Mouse (Mus musculus) MEL (cell line): ENCODE measurements around the gene Cald1. TPM values are rescaled to one million over a fixed set of nuclear protein-coding genes. Genes with fewer than 3 reads are reported as not detected.

ENCODE experiments used
- DNase-seq: peaks from one replicate; pipeline ENCODE4 v3.0.0; 2011; ENCODE audit warnings: low read depth, low spot score
- H3K27ac ChIP-seq: 2 replicates; pipeline ENCODE4 v1.5.1; 2012; ENCODE audit warnings: low read depth, mild to moderate bottlenecking, control low read depth, low read length, moderate library complexity; ENCODE audit not compliant: control insufficient read depth
- H3K27me3 ChIP-seq, 2 experiments: fragments of 150-350 bp in 1 of 2; sonication (generic) in 1 of 2; 2 replicates each; pipeline ENCODE4 v1.6.1; 2012; ENCODE audit warnings: low read length in 2 of 2, mild to moderate bottlenecking in 2 of 2, improper control_type of control experiment in 1 of 2, moderate library complexity in 1 of 2; ENCODE audit not compliant: insufficient read depth in 2 of 2, control insufficient read depth in 1 of 2
- H3K36me3 ChIP-seq, 2 experiments: 2 replicates each; pipeline ENCODE4 v1.6.1; 2012 to 2014; ENCODE audit warnings: low read length in 2 of 2, improper control_type of control experiment in 1 of 2, inconsistent platforms in 1 of 2, mild to moderate bottlenecking in 1 of 2; ENCODE audit not compliant: insufficient read depth in 2 of 2, control insufficient read depth in 1 of 2
- H3K4me1 ChIP-seq, 2 experiments: fragments of 150-350 bp in 1 of 2; sonication (generic) in 1 of 2; 2 replicates each; pipeline ENCODE4 v1.6.1; 2012; ENCODE audit warnings: low read length in 2 of 2, improper control_type of control experiment in 1 of 2, mild to moderate bottlenecking in 1 of 2; ENCODE audit not compliant: insufficient read depth in 2 of 2, control insufficient read depth in 1 of 2
- H3K4me3 ChIP-seq, 2 experiments: fragments of 150-350 bp in 1 of 2; sonication (generic) in 1 of 2; 2 replicates each; pipeline ENCODE4 v1.5.1; 2012; ENCODE audit warnings: low read depth in 2 of 2, low read length in 2 of 2, mild to moderate bottlenecking in 2 of 2, moderate library complexity in 2 of 2, control low read depth in 1 of 2, improper control_type of control experiment in 1 of 2; ENCODE audit not compliant: control insufficient read depth in 1 of 2, insufficient read depth in 1 of 2
- H3K79me2 ChIP-seq: 2 replicates; pipeline ENCODE4 v1.6.1; 2012; ENCODE audit warnings: mild to moderate bottlenecking, low read length, moderate library complexity; ENCODE audit not compliant: control insufficient read depth, poor library complexity, insufficient read depth
- H3K9ac ChIP-seq: 2 replicates; pipeline ENCODE4 v1.6.1; 2012; ENCODE audit warnings: low read depth, mild to moderate bottlenecking, control low read depth, low read length, moderate library complexity; ENCODE audit not compliant: control insufficient read depth, poor library complexity, severe bottlenecking
- H3K9me3 ChIP-seq: fragments of 150-350 bp; sonication (generic); replicated peaks from 2 replicates; pipeline ENCODE4 v1.6.1; 2012; ENCODE audit warnings: mild to moderate bottlenecking, low read length, improper control_type of control experiment, moderate library complexity; ENCODE audit not compliant: insufficient read depth
- CHD2 ChIP-seq: IDR thresholded peaks from 2 replicates; pipeline ENCODE4 v1.6.1; 2011; ENCODE audit warnings: low read length, improper control_type of control experiment
- CTCF ChIP-seq, 3 experiments: IDR thresholded peaks in 2 of 3; conservative IDR thresholded peaks in 1 of 3; 2 replicates each; pipeline ENCODE4 v1.5.1; 2011 to 2012; ENCODE audit warnings: low read length in 3 of 3, low read depth in 2 of 3, mild to moderate bottlenecking in 2 of 3, improper control_type of control experiment in 1 of 3, inconsistent platforms in 1 of 3, mixed read lengths in 1 of 3, moderate library complexity in 1 of 3; ENCODE audit not compliant: control insufficient read depth in 1 of 3, insufficient read depth in 1 of 3, poor library complexity in 1 of 3, severe bottlenecking in 1 of 3
- EP300 ChIP-seq, 2 experiments: IDR thresholded peaks; 2 replicates each; pipeline ENCODE4 v1.6.1; 2011; ENCODE audit warnings: improper control_type of control experiment in 2 of 2, low read length in 2 of 2, low read depth in 1 of 2, mild to moderate bottlenecking in 1 of 2
- GATA1 ChIP-seq: IDR thresholded peaks from 2 replicates; pipeline ENCODE4 v1.6.1; 2011; ENCODE audit warnings: low read depth, low read length, improper control_type of control experiment
- HCFC1 ChIP-seq: IDR thresholded peaks from 2 replicates; pipeline ENCODE4 v1.6.1; 2012; ENCODE audit warnings: low read depth, mild to moderate bottlenecking, inconsistent platforms, low read length, improper control_type of control experiment, moderate library complexity
- MAX ChIP-seq: IDR thresholded peaks from 2 replicates; pipeline ENCODE4 v1.6.1; 2011; ENCODE audit warnings: low read length, improper control_type of control experiment
- MEF2A ChIP-seq: IDR thresholded peaks from 2 replicates; pipeline ENCODE4 v1.6.1; 2014; ENCODE audit warnings: low read depth, mild to moderate bottlenecking, inconsistent platforms, low read length, improper control_type of control experiment; ENCODE audit not compliant: poor library complexity, insufficient replicate concordance, severe bottlenecking; ENCODE audit errors: extremely low read depth
- MXI1 ChIP-seq: IDR thresholded peaks from 2 replicates; pipeline ENCODE4 v1.6.1; 2011; ENCODE audit warnings: mild to moderate bottlenecking, low read depth, low read length, improper control_type of control experiment
- MYB ChIP-seq: IDR thresholded peaks from 2 replicates; pipeline ENCODE4 v1.6.1; 2011; ENCODE audit warnings: mild to moderate bottlenecking, low read depth, low read length, improper control_type of control experiment
- MYC ChIP-seq: IDR thresholded peaks from 2 replicates; pipeline ENCODE4 v1.6.1; 2011; ENCODE audit warnings: low read depth, mild to moderate bottlenecking, low read length, improper control_type of control experiment, moderate library complexity
- NRF1 ChIP-seq: IDR thresholded peaks from 2 replicates; pipeline ENCODE4 v1.6.1; 2014; ENCODE audit warnings: low read depth, mild to moderate bottlenecking, inconsistent platforms, low read length, improper control_type of control experiment, moderate library complexity; ENCODE audit not compliant: poor library complexity, insufficient read depth, severe bottlenecking
- POLR2AphosphoS5 ChIP-seq: IDR thresholded peaks from 2 replicates; pipeline ENCODE4 v1.6.1; 2012; ENCODE audit warnings: low read depth, borderline replicate concordance, mild to moderate bottlenecking, inconsistent platforms, low read length, moderate library complexity, mixed read lengths
- RCOR1 ChIP-seq: IDR thresholded peaks from 2 replicates; pipeline ENCODE4 v1.6.1; 2012; ENCODE audit warnings: low read depth, mild to moderate bottlenecking, inconsistent platforms, low read length, improper control_type of control experiment
- SIN3A ChIP-seq: IDR thresholded peaks from 2 replicates; pipeline ENCODE4 v1.6.1; 2012; ENCODE audit warnings: low read length, improper control_type of control experiment, inconsistent platforms
- SMC3 ChIP-seq: IDR thresholded peaks from 2 replicates; pipeline ENCODE4 v1.6.1; 2011; ENCODE audit warnings: low read depth, low read length, improper control_type of control experiment
- TBP ChIP-seq: IDR thresholded peaks from 2 replicates; pipeline ENCODE4 v1.8.0; 2011; ENCODE audit warnings: low read depth, low read length, improper control_type of control experiment
- UBTF ChIP-seq: IDR thresholded peaks from 2 replicates; pipeline ENCODE4 v1.6.1; 2012; ENCODE audit warnings: low read depth, mild to moderate bottlenecking, inconsistent platforms, low read length, improper control_type of control experiment, moderate library complexity, borderline replicate concordance; ENCODE audit not compliant: insufficient read depth
- USF2 ChIP-seq, 2 experiments: IDR thresholded peaks; 2 replicates each; pipeline ENCODE4 v1.6.1; 2011 to 2012; ENCODE audit warnings: improper control_type of control experiment in 2 of 2, low read length in 2 of 2, borderline replicate concordance in 1 of 2, inconsistent platforms in 1 of 2, low read depth in 1 of 2, mild to moderate bottlenecking in 1 of 2; ENCODE audit not compliant: insufficient read depth in 1 of 2
- ZKSCAN1 ChIP-seq: IDR thresholded peaks from 2 replicates; pipeline ENCODE4 v1.6.1; 2012; ENCODE audit warnings: low read depth, mild to moderate bottlenecking, inconsistent platforms, low read length, improper control_type of control experiment, moderate library complexity
- ZMIZ1 ChIP-seq: IDR thresholded peaks from 2 replicates; pipeline ENCODE4 v1.6.1; 2012; ENCODE audit warnings: low read depth, mild to moderate bottlenecking, inconsistent platforms, low read length, improper control_type of control experiment, moderate library complexity
- polyA plus RNA-seq, 2 experiments: library from polyadenylated mRNA; stranded (reverse) in 1 of 2; unstranded in 1 of 2; fragments of >175 nt in 1 of 2; fragments of >200 nt in 1 of 2; gene quantifications; 2 replicates each; pipeline versions ENCODE4 v1.2.1 to v1.2.4; 2012; ENCODE audit warnings: low replicate concordance in 2 of 2, low read depth in 1 of 2; ENCODE audit not compliant: insufficient read length in 2 of 2, insufficient read depth in 1 of 2, missing spikeins in 1 of 2
- total RNA-seq: library from RNA; depleted of rRNA; stranded (reverse); fragments of 300-350 nt; gene quantifications from 2 replicates; pipeline ENCODE4 v1.2.3, GENCODE M21; 2012

Cald1 gene
- total and polyA plus RNA-seq, 3 experiments = not detected

DNA sequence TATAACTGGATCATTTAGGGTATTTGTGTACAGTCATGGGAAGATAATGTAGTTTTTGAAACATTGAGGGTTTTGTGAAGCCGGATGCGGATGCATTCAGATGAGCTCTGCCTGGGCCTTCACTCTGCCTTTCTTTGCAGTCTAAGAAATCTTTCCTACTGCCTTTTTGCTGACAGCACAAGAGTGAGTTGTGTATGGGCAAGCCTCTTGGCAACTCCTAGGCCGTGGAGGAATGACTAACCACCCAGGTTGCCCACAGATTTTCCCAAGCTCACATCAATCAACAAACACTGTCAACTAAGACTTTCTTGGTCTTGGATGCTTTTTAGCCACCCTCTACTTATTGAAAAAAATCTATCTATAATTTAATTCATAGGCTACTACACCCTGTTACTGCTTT, 26.2 kb downstream of the Cald1 start:
- H3K27me3 ChIP-seq = peaks cover 0 to 2% of the 10 kb centered on the region in 2 experiments; a peak in 2 of 4 replicates
- no peak overlapping the region for H3K27ac ChIP-seq
- H3K4me3 ChIP-seq = no peak overlapping the region
- H3K9ac ChIP-seq = no peak overlapping the region
- H3K79me2 ChIP-seq = no peaks in the 10 kb centered on the region
- H3K9me3 ChIP-seq = no peaks in the 10 kb centered on the region
- no peaks in the 10 kb centered on the region for H3K36me3 ChIP-seq
- no peaks in the 10 kb centered on the region for H3K4me1 ChIP-seq
- TF ChIP-seq MEF2A = no peak
- no peak for TF ChIP-seq CTCF (IDR thresholded peaks at IDR 0.05 in 2 of 3, conservative IDR thresholded peaks at IDR 0.05 in 1 of 3; ENCODE audit: control insufficient read depth in 1 of 3, insufficient read depth in 1 of 3, low read depth in 2 of 3, low read length in 3 of 3, poor library complexity in 1 of 3, severe bottlenecking in 1 of 3)
- TF ChIP-seq MAX = no peak
- TF ChIP-seq SIN3A = no peak
- TF ChIP-seq MXI1 = no peak
- no peak for TF ChIP-seq SMC3
- TF ChIP-seq RCOR1 = no peak
- no peak for TF ChIP-seq NRF1
- no peak for TF ChIP-seq HCFC1
- TF ChIP-seq GATA1 = no peak
- TF ChIP-seq CHD2 = no peak
- TF ChIP-seq ZKSCAN1 = no peak
- no peak for TF ChIP-seq EP300 (IDR thresholded peaks at IDR 0.05; ENCODE audit: low read depth in 1 of 2, low read length in 2 of 2)
- TF ChIP-seq POLR2AphosphoS5 = no peak
- TF ChIP-seq ZMIZ1 = no peak
- TF ChIP-seq UBTF = no peak
- TF ChIP-seq TBP = no peak
- TF ChIP-seq USF2 (IDR thresholded peaks at IDR 0.05; ENCODE audit: borderline replicate concordance in 1 of 2, insufficient read depth in 1 of 2, low read depth in 1 of 2, low read length in 2 of 2) = no peak
- no peak for TF ChIP-seq MYC
- TF ChIP-seq, all 39 proteins: peak for 0
- DNase-seq = no peak

DNA sequence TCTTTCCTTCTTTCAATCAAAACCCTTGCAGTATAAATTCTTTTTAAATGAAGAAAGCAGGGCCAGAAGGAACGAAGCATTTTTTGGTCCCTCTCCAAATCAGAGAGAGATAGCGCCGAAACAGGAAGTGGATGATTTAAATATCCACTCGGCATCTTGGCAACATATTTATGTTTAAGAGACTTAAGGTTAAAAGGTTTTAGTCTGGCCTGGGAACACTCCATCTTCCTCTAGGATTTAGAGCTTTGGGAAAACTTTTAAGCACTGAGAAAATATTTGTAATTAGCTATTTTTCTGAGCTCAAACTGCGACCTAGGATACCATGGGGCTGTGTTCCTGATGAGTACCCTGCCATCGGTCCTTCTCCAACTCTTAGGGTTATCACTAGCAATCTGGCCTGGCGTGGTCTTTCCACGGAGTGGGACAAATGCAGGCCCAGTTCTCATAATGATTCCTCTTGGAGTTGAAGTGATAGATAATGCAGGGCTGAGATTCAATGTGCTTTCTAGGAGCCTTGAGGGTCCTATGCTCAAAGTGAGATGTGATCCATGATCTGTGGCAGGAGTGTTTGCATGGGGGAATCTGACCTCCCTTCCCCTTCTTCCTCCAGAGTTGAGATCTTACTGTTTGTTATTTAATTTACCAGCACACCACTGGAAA, 28.4 kb downstream of the Cald1 start:
- Histone ChIP-seq H3K27ac (no peak overlapping the region), H3K4me3 (no peak overlapping the region), H3K9ac (no peak overlapping the region), H3K79me2 (no peaks in the 10 kb centered on the region), H3K9me3 (no peaks in the 10 kb centered on the region), H3K27me3 (peaks cover 0 to 2% of the 10 kb centered on the region in 2 experiments; a peak in 2 of 4 replicates), H3K36me3 (no peaks in the 10 kb centered on the region), H3K4me1 (no peaks in the 10 kb centered on the region)
- TF ChIP-seq RCOR1 = 0 out of 2 replicates have a peak, but pooled peaks have one; percentile 23
- TF ChIP-seq MAX = no peak
- no peak for TF ChIP-seq MYB
- DNase-seq = peak; percentile 5
